Mouse (Mus musculus) spleen, adult 2 months (tissue): Measurements from ENCODE around the gene Olfr62.

Experiments used
- CTCF ChIP-seq: fragments of 200-500 bp; IDR thresholded peaks from 2 replicates; pipeline ENCODE4 v1.5.1; 2011; ENCODE audit warnings: mild to moderate bottlenecking, inconsistent platforms; ENCODE audit not compliant: insufficient read depth, insufficient read length, insufficient replicate concordance; ENCODE audit errors: extremely low read depth
- POLR2A ChIP-seq: fragments of 200-500 bp; IDR thresholded peaks from 2 replicates; pipeline ENCODE4 v1.6.1; 2011; ENCODE audit warnings: low read depth, low read length, inconsistent platforms

GRCm38 (mm10) chr4:118630261-118630660 lies 28.5 kb upstream of the Olfr62 start:
- TF ChIP-seq CTCF (no peak), POLR2A (no peak)
